Mouse (Mus musculus): ENCODE results near the gene Bcl3. TPM values are rescaled to one million over a fixed set of nuclear protein-coding genes. Genes with fewer than 3 reads are reported as not detected.
"Not testable (repeated sequence)": the region's sequence is repeated elsewhere in the genome, so short reads cannot be mapped to it uniquely, and the experiment has no call there.

The Bcl3 gene
- polyA plus RNA-seq, 1 experiment from 2014 or later = 9.5 TPM

GRCm38 (mm10) chr7:19806356-19806969 is 16.1 kb downstream of the Bcl3 start:
- no peak for DNase-seq (ENCODE audit: low spot score)

- DNase-seq (ENCODE audit: low spot score) = peak; percentile 71
Measured at GRCm38 (mm10) chr7:19802995-19803394, 19.6 kb downstream of the Bcl3 start.

- DNase-seq (ENCODE audit: low spot score) = peak; percentile 43
Measured at GRCm38 (mm10) chr7:19800764-19801163, 21.8 kb downstream of the Bcl3 start.

GRCm38 (mm10) chr7:19796697-19797588 is 25.6 kb downstream of the Bcl3 start, which contains the start of gene Cblc:
Cblc (minus strand) TSS chr7:19796809.
- peak; percentile 87 for DNase-seq (ENCODE audit: low spot score)

GRCm38 (mm10) chr7:19796254-19796653 is 26.3 kb downstream of the Bcl3 start:
- DNase-seq (ENCODE audit: low spot score) = no peak

GRCm38 (mm10) chr7:19795236-19795635 is 27.3 kb downstream of the Bcl3 start:
- no peak for DNase-seq (ENCODE audit: low spot score)

- DNase-seq (ENCODE audit: low spot score) = no peak
Measured at GRCm38 (mm10) chr7:19792701-19793630, 29.6 kb downstream of the Bcl3 start.

GRCm38 (mm10) chr7:19791504-19791903 is 31.1 kb downstream of the Bcl3 start:
- not testable (repeated sequence) for DNase-seq (ENCODE audit: low spot score)

- DNase-seq (ENCODE audit: low spot score) = peak; percentile 93
Measured at GRCm38 (mm10) chr7:19789904-19790347, 32.6 kb downstream of the Bcl3 start.

- DNase-seq (ENCODE audit: low spot score) = peak; percentile 29
Measured at GRCm38 (mm10) chr7:19785874-19786458, 36.6 kb downstream of the Bcl3 start.

- DNase-seq (ENCODE audit: low spot score) = peak; percentile 44
Measured at GRCm38 (mm10) chr7:19784764-19785535, 37.6 kb downstream of the Bcl3 start.

GRCm38 (mm10) chr7:19783630-19784029 is 38.9 kb downstream of the Bcl3 start:
- no peak for DNase-seq (ENCODE audit: low spot score)

GRCm38 (mm10) chr7:19782645-19783044 is 39.9 kb downstream of the Bcl3 start:
- peak; percentile 13 for DNase-seq (ENCODE audit: low spot score)

- DNase-seq (ENCODE audit: low spot score) = no peak
Measured at GRCm38 (mm10) chr7:19781741-19782140, 40.8 kb downstream of the Bcl3 start.

GRCm38 (mm10) chr7:19779903-19780302 is 42.7 kb downstream of the Bcl3 start:
- no peak for DNase-seq (ENCODE audit: low spot score)

- no peak for DNase-seq (ENCODE audit: low spot score)
Measured at GRCm38 (mm10) chr7:19778645-19779044, 43.9 kb downstream of the Bcl3 start.

GRCm38 (mm10) chr7:19777049-19777723 is 45.4 kb downstream of the Bcl3 start:
- DNase-seq (ENCODE audit: low spot score) = no peak

- no peak for DNase-seq (ENCODE audit: low spot score)
Measured at GRCm38 (mm10) chr7:19771682-19772081, 50.9 kb downstream of the Bcl3 start.

GRCm38 (mm10) chr7:19770984-19771391 is 51.6 kb downstream of the Bcl3 start, which contains the start of gene Bcam:
Bcam (minus strand) TSS chr7:19771016.
- DNase-seq (ENCODE audit: low spot score) = no peak

All from thymus, postnatal 0 days (tissue).